Comparison of ENCODE assay signal across 8 mouse cellular contexts in genomic region chr16:90073510-90073909, GRCm38 (mm10).
DNase-seq lines count a peak whose midpoint lies in the region; ATAC-seq and TF ChIP-seq lines count a peak whose summit lies in the region.

No protein-coding gene starts in this region.

- TF ChIP-seq CTCF in layer of hippocampus, adult 2 months (conservative IDR thresholded peaks at IDR 0.05): no peak
- TF ChIP-seq CTCF in thymus, adult 2 months (IDR thresholded peaks at IDR 0.05; ENCODE audit: borderline replicate concordance, control insufficient read depth, extremely low read depth, insufficient read depth, low read length, poor library complexity): no peak

- peak; percentile 41; the same call in 1 of the 2 replicates for ATAC-seq in embryonic facial prominence, embryonic 11.5 days (replicated peaks; ENCODE audit: insufficient number of reproducible peaks, low FRiP score, low TSS enrichment, low read depth)
- peak; percentile 41 for ATAC-seq in intestine, embryonic 16.5 days
- no peak for ATAC-seq in midbrain, embryonic 14.5 days (ENCODE audit: low FRiP score, low TSS enrichment)

- TF ChIP-seq POLR2A in thymus, adult 2 months (IDR thresholded peaks at IDR 0.05; ENCODE audit: control insufficient read depth, extremely low read depth, insufficient read depth, low read length, poor library complexity): no peak

- H3K4me2 ChIP-seq in embryonic facial prominence, embryonic 11.5 days (ENCODE audit: low read depth, low read length): no peak overlapping the region
- H3K4me2 ChIP-seq in intestine, embryonic 16.5 days (ENCODE audit: low read depth, low read length): no peak overlapping the region
- peak overlapping the region; percentile 40; the same call in 1 of the 2 replicates for H3K4me2 ChIP-seq in midbrain, embryonic 14.5 days (ENCODE audit: low read length)

- no peak for DNase-seq in layer of hippocampus, adult 2 months (ENCODE audit: low spot score in 2 of 2)
- DNase-seq in layer of hippocampus, adult 9-11 months: no peak
- peak; percentile 74 for DNase-seq in embryonic facial prominence, embryonic 11.5 days (ENCODE audit: low spot score)
- peak; percentile 57 for DNase-seq in midbrain, embryonic 14.5 days
- no peak for DNase-seq in layer of hippocampus, postnatal 14 days (ENCODE audit: low spot score in 2 of 2)
- no peak for DNase-seq in thymus, adult 18-20 months
- no peak for DNase-seq in thymus, adult 2 months

- H3K36me3 ChIP-seq in embryonic facial prominence, embryonic 11.5 days (replicated peaks; ENCODE audit: control insufficient read depth, insufficient read depth, low read depth, low read length): no peaks in the 10 kb centered on the region
- H3K36me3 ChIP-seq in intestine, embryonic 16.5 days (ENCODE audit: control insufficient read depth, insufficient read depth, low read length): no peaks in the 10 kb centered on the region
- H3K36me3 ChIP-seq in midbrain, embryonic 14.5 days (ENCODE audit: control insufficient read depth, insufficient read depth, low read length): no peaks in the 10 kb centered on the region
- no peaks in the 10 kb centered on the region for H3K36me3 ChIP-seq in thymus, adult 2 months (ENCODE audit: control insufficient read depth, insufficient read depth, low read length)

- 21% methylated on average over 7 of the region's 7 CpGs for WGBS in embryonic facial prominence, embryonic 11.5 days
- WGBS in intestine, embryonic 16.5 days: 39% methylated on average over 7 of the region's 7 CpGs
- 6% methylated on average over 7 of the region's 7 CpGs for WGBS in midbrain, embryonic 14.5 days
- 76% methylated on average over 7 of the region's 7 CpGs for WGBS in thymus, adult 2 months

- H3K9ac ChIP-seq in embryonic facial prominence, embryonic 11.5 days (replicated peaks; ENCODE audit: low read length): no peak overlapping the region
- no peak overlapping the region for H3K9ac ChIP-seq in intestine, embryonic 16.5 days (ENCODE audit: low read depth, low read length)
- H3K9ac ChIP-seq in midbrain, embryonic 14.5 days (replicated peaks; ENCODE audit: low read length): no peak overlapping the region

- peaks cover 8% of the 10 kb centered on the region; the same call in 1 of the 2 replicates for H3K4me1 ChIP-seq in embryonic facial prominence, embryonic 11.5 days (ENCODE audit: control insufficient read depth, insufficient read depth, low read length)
- peaks cover 18% of the 10 kb centered on the region for H3K4me1 ChIP-seq in intestine, embryonic 16.5 days (ENCODE audit: control insufficient read depth, insufficient read depth, low read length)
- peaks cover 24% of the 10 kb centered on the region for H3K4me1 ChIP-seq in midbrain, embryonic 14.5 days (ENCODE audit: control insufficient read depth, insufficient read depth, low read length)
- H3K4me1 ChIP-seq in thymus, adult 2 months (replicated peaks; ENCODE audit: control insufficient read depth, insufficient read depth, low read length): peaks cover 12% of the 10 kb centered on the region

- no peak overlapping the region for H3K4me3 ChIP-seq in layer of hippocampus, adult 2 months
- H3K4me3 ChIP-seq in embryonic facial prominence, embryonic 11.5 days (ENCODE audit: low read depth, low read length): no peak overlapping the region
- H3K4me3 ChIP-seq in intestine, embryonic 16.5 days (ENCODE audit: low read length): no peak overlapping the region
- H3K4me3 ChIP-seq in midbrain, embryonic 14.5 days (replicated peaks; ENCODE audit: low read depth, low read length): no peak overlapping the region
- no peak overlapping the region for H3K4me3 ChIP-seq in thymus, adult 2 months (ENCODE audit: control insufficient read depth, insufficient read depth, low read length)

- no peaks in the 10 kb centered on the region for H3K27me3 ChIP-seq in embryonic facial prominence, embryonic 11.5 days (ENCODE audit: control insufficient read depth, insufficient read depth, low read length)
- H3K27me3 ChIP-seq in intestine, embryonic 16.5 days (replicated peaks; ENCODE audit: control insufficient read depth, insufficient read depth, low read length): no peaks in the 10 kb centered on the region
- H3K27me3 ChIP-seq in midbrain, embryonic 14.5 days (ENCODE audit: control insufficient read depth, insufficient read depth, low read length): no peaks in the 10 kb centered on the region
- H3K27me3 ChIP-seq in thymus, adult 2 months (ENCODE audit: control insufficient read depth, insufficient read depth, low read length): no peaks in the 10 kb centered on the region

- no peaks in the 10 kb centered on the region for H3K9me3 ChIP-seq in embryonic facial prominence, embryonic 11.5 days (replicated peaks; ENCODE audit: control insufficient read depth, low read length)
- H3K9me3 ChIP-seq in intestine, embryonic 16.5 days (ENCODE audit: control insufficient read depth, low read length): no peaks in the 10 kb centered on the region
- no peaks in the 10 kb centered on the region for H3K9me3 ChIP-seq in midbrain, embryonic 14.5 days (ENCODE audit: control insufficient read depth, low read length)

- peak overlapping the region; percentile 72 for H3K27ac ChIP-seq in layer of hippocampus, adult 2 months
- H3K27ac ChIP-seq in embryonic facial prominence, embryonic 11.5 days (replicated peaks; ENCODE audit: low read depth, low read length): no peak overlapping the region
- H3K27ac ChIP-seq in intestine, embryonic 16.5 days (ENCODE audit: low read length): no peak overlapping the region
- no peak overlapping the region; the same call in 1 of the 2 replicates for H3K27ac ChIP-seq in midbrain, embryonic 14.5 days (replicated peaks; ENCODE audit: low read depth, low read length)
- H3K27ac ChIP-seq in thymus, adult 2 months (ENCODE audit: control insufficient read depth, insufficient read depth, low read length): no peak overlapping the region

Comparison
In these comparisons a context has a peak if more than half of its experiments do, and no peak if none do; other contexts are left out.
1. DNase-seq: peak in embryonic facial prominence, embryonic 11.5 days (single experiment) and midbrain, embryonic 14.5 days (single experiment); none in layer of hippocampus, adult 2 months (0 of 2), layer of hippocampus, adult 9-11 months (single experiment), layer of hippocampus, postnatal 14 days (0 of 2), thymus, adult 18-20 months (0 of 2) and thymus, adult 2 months (single experiment).